Mouse (Mus musculus): ENCODE measurements around the gene Phospho2. TPM values are rescaled to one million over a fixed set of nuclear protein-coding genes. Genes with fewer than 3 reads are reported as not detected.
A peak's percentile ranks its signal among the peaks of the same experiment; 100 is the strongest.

The Phospho2 gene
- total RNA-seq, 2 experiments from 2014 or later = 20.2 to 20.8 TPM

- DNase-seq (ENCODE audit: low spot score in 2 of 2) = peak; percentile 54 to 59
Measured at GRCm38 (mm10) chr2:69823129-69823677, 33.8 kb downstream of the Phospho2 start.

GRCm38 (mm10) chr2:69825898-69826297, 36.5 kb downstream of the Phospho2 start:
- DNase-seq (ENCODE audit: low spot score in 2 of 2) = no peak

GRCm38 (mm10) chr2:69826380-69826779, 37.0 kb downstream of the Phospho2 start:
- peak in 1 of 2 experiments; percentile 27 for DNase-seq (ENCODE audit: low spot score in 2 of 2)

DNA sequence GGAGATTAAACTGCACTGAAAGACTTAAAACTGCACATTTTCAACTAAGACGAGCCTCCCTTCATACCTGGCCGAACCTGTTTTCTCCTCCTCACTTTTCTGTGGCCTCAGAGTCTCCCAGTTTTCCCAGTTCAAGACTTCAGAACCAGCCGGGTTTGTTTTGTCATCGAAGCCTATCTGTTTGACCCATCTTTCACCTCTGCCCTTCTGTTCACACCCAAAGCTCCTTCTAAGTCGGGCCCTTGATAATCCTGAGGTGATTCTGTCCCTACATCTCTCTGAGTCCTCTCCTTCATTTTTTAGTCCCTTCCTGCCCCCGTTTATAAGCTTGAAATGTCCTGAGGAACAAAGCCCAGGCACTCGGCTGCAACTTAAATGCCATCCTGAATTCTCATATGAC, 38.6 kb downstream of the Phospho2 start:
- DNase-seq (ENCODE audit: low spot score in 2 of 2) = no peak

DNA sequence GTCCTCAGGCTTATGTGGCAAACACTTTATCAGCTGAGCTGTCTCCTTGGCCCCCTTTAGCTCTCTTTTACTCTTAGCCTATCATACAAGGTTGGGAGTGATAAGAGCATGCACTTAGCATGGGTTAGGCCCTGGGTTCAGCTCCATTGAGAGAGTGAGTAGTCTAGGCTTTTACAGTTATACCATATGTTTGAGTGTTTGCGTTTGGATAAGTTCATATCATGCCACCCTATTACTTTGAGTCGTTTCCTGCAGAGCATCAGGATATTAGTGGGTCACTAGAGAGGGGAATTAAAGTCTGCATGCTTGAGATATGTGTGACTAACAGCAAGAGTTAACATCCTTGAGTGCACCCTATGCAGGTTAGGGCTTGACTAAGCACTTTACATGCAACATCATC, 40.3 kb downstream of the Phospho2 start:
- no peak for DNase-seq (ENCODE audit: low spot score in 2 of 2)

GRCm38 (mm10) chr2:69830116-69830515, 40.7 kb downstream of the Phospho2 start:
- no peak for DNase-seq (ENCODE audit: low spot score in 2 of 2)

DNA sequence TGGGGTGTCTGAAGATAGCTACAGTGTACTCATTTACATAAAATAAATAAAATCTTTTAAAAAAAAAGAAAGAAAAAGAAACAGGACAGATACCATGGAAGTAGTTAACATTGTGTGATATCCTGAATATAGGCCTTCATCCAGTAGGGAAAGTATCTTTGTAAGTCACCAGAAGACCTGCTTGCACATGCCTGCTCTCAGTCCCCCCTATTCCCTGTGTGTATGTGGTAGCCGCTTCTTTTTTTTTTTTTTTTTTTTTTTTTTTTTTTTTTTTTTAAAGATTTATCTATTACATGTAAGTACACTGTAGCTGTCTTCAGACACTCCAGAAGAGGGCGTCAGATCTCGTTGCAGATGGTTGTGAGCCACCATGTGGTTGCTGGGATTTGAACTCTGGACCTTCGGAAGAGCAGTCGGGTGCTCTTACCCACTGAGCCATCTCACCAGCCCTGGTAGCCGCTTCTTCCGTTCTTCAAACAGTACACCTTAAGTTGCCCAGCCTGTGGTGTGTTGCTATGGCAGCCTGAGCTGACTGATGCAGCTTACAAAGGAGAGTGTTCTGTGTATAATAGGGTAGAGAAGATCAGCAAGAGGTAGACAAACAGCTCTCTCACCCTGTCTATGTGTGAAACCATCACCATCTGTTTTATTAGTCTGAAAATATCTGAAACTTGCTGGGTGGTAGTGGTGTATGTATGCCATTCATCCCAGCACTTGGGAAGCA, 48.0 kb downstream of the Phospho2 start:
- DNase-seq (ENCODE audit: low spot score in 2 of 2) = no peak

DNA sequence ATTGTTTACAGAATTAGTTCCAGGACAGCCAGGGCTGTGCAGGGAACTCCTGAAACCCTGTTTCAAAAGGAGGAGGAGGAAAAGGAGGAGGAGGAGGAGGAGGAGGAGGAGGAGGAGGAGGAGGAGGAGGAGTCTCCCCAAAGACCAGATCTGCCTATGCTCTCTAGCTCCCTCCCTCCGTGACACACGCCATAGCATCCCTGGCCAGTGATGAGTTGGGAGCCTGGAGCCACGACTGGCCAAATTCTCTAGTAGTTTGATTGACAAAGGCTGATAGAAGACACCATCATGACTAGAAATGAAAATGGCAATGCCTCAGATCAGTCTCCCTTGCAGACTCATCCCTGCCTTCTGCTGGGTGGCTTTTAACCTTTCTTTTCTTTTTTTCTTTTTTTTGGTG, 48.6 kb downstream of the Phospho2 start:
- no peak for DNase-seq (ENCODE audit: low spot score in 2 of 2)

DNA sequence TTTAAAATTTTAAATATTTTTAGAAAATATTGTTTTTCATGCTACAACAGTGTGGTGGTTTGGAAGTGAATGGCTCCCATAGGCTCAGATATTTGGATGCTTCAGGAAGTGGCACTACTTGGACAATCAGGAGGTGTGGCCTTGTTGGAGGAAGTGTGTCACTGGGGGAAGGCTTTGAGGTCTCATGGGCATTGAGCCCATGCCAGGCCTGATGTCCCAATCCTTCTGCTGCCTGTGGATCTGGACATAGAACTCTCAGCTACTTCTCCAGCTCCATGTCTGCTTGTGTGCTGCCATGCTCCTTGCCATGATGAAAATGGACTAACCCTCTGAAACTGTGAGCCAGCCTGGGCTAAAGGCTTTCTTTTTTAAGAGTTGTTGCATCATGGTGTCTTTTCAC, 49.3 kb downstream of the Phospho2 start:
- no peak for DNase-seq (ENCODE audit: low spot score in 2 of 2)

DNA sequence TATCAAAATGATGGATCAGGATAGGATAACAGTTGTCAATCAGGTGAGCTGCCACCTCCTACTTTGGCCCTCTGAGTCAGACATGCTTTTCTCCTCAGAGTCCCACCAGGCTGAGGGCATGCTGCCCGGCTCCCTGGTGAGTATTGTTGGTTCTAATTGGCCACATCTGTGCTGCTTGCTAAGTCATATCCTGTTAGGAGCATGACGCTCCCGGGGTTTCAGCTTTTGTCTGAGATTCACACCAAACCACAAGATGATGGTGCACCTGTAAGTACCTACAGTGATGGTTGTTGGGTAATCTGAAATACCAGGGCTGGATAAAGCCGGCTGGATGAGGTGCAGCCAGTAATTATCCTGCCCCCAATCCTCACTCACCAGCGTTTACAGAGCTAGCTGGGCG, 50.8 kb downstream of the Phospho2 start:
- DNase-seq (ENCODE audit: low spot score in 2 of 2) = peak in 1 of 2 experiments; percentile 44

GRCm38 (mm10) chr2:69849215-69849614, 59.8 kb downstream of the Phospho2 start:
- DNase-seq (ENCODE audit: low spot score in 2 of 2) = no peak

Other genes with a start within 250 kb of the Phospho2 start
- under 1 TPM; 0.74 to 0.78 TPM for gene Lrp2, start 203.6 kb upstream of the Phospho2 start, total RNA-seq (2021)
- 10 to 100 TPM; 26.7 to 33.2 TPM for gene Bbs5, start 142.5 kb upstream of the Phospho2 start, total RNA-seq (2021)
- under 1 TPM; 0.46 to 0.80 TPM for gene Klhl41, start 119.5 kb upstream of the Phospho2 start, total RNA-seq (2021)
- 10 to 100 TPM; 22.9 to 23.1 TPM for gene Fastkd1, start 76.1 kb upstream of the Phospho2 start, total RNA-seq (2021)
- gene Ppig, start 67.1 kb upstream of the Phospho2 start, total RNA-seq (2021) = 10 to 100 TPM; 56.8 to 65.8 TPM
- gene Ccdc173, start within 50 bp of the Phospho2 start, total RNA-seq (2021) = 1 to 10 TPM; 3.4 to 3.8 TPM
- gene Klhl23, start 32.3 kb downstream of the Phospho2 start, total RNA-seq (2021) = 10 to 100 TPM; 82.6 to 92.2 TPM
- gene Ssb, start 71.9 kb downstream of the Phospho2 start, total RNA-seq (2021) = 100 to 1,000 TPM; 135 to 170 TPM
- gene Mettl5, start 96.0 kb downstream of the Phospho2 start, total RNA-seq (2021) = 10 to 100 TPM; 12.2 to 14.0 TPM
- 100 to 1,000 TPM; 125 to 134 TPM for gene Ubr3, start 107.6 kb downstream of the Phospho2 start, total RNA-seq (2021)
- gene Myo3b, start 249.5 kb downstream of the Phospho2 start, total RNA-seq (2021) = 1 to 10 TPM; 1.5 to 1.6 TPM